Mouse (Mus musculus) neural tube, embryonic 14.5 days (tissue): Measurements from ENCODE around the gene Cherp. TPM values are rescaled to one million over a fixed set of nuclear protein-coding genes. Genes with fewer than 3 reads are reported as not detected.

Source experiments
- ATAC-seq: fragments of 200-750 bp; cut with Nextera tagmentation; 2 replicates; pipeline ENCODE4 v1.8.0; 2017; ENCODE audit warnings: low read depth, mild to moderate bottlenecking, moderate TSS enrichment, moderate library complexity
- H3K27ac ChIP-seq: fragments of 300-500 bp; sonication (generic); 2 replicates; pipeline ENCODE4 v1.5.1; 2014; ENCODE audit warnings: low read depth, mild to moderate bottlenecking, control low read depth, low read length, moderate library complexity, mixed read lengths
- H3K27me3 ChIP-seq: fragments of 300-500 bp; sonication (generic); 2 replicates; pipeline ENCODE4 v1.6.1; 2014; ENCODE audit warnings: low read length; ENCODE audit not compliant: control insufficient read depth, insufficient read depth
- H3K36me3 ChIP-seq: fragments of 300-500 bp; sonication (generic); 2 replicates; pipeline ENCODE4 v1.6.1; 2014; ENCODE audit warnings: low read length, mixed read lengths; ENCODE audit not compliant: control insufficient read depth, insufficient read depth
- H3K4me1 ChIP-seq: fragments of 300-500 bp; sonication (generic); 2 replicates; pipeline ENCODE4 v1.6.1; 2014; ENCODE audit warnings: low read length; ENCODE audit not compliant: control insufficient read depth, insufficient read depth
- H3K4me2 ChIP-seq: fragments of 300-500 bp; sonication (generic); 2 replicates; pipeline ENCODE4 v1.6.1; 2014; ENCODE audit warnings: mild to moderate bottlenecking, low read depth, low read length, control low read depth
- H3K4me3 ChIP-seq: fragments of 300-500 bp; sonication (generic); 2 replicates; pipeline ENCODE4 v1.5.1; 2014; ENCODE audit warnings: low read depth, low read length, control low read depth, mixed read lengths
- H3K9ac ChIP-seq: fragments of 300-500 bp; sonication (generic); replicated peaks from 2 replicates; pipeline ENCODE4 v1.6.1; 2014; ENCODE audit warnings: low read depth, mild to moderate bottlenecking, control low read depth, low read length, mixed read lengths
- H3K9me3 ChIP-seq: fragments of 300-500 bp; sonication (generic); 2 replicates; pipeline ENCODE4 v1.6.1; 2016; ENCODE audit warnings: low read length; ENCODE audit not compliant: control insufficient read depth
- WGBS: fragments of 180-500 bp; shearing (Covaris S2); extraction: QIAGEN DNeasy Blood & Tissue Kit; methylation state at CpG from one replicate; pipeline ENCODE4 v1.1.7; 2014; 5-methylcytosine and 5-hydroxymethylcytosine counted together
- polyA plus RNA-seq: library from polyadenylated mRNA; unstranded; fragments of >200 nt; fragmentation: Nextera tagmentation; extraction: Ambion mirVana; gene quantifications from 2 replicates; pipeline ENCODE4 v1.2.1, GENCODE M21; 2014

Cherp gene
- polyA plus RNA-seq, 1 experiment from 2014 or later: 42.3 TPM

DNA sequence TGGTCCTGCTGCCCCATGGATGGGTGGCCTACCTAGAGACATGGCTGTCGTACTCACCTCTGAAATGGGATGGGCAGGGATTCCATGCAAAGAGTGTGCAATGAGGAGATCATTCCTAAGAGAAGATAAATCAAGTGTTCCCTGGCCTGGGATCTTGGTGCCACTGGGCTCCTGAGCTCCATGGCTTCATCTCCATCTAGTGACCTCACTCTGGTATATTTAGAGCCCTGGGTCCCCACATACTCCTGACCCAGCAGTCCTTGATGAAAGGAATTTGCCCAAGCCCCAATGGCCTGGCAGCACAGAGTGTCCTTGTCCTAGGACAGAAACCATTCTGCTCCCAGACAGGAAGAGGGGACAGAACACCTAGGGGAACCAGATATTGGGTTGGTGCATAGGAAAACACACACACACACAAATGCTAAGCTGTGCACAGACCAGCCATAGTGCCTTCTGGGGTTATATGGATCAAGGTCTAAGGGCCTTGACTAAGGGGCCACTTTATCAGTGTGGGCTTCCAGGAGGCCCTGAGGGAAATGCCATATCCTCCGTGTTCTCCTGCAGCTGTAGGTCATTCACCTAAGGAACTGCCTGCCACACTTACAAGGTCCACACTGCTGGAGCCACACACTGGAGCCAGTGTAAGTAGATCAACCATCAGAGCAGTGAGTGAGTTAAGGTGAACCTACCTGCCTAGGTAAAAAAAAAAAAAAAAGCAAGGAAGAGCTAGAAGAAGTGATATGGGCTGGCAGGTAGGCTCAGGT is 24.7 kb upstream of the Cherp start:
- no peak for ATAC-seq
- H3K4me1 ChIP-seq: peaks cover 5% of the 10 kb centered on the region; the same call in 1 of the 2 replicates
- H3K4me3 ChIP-seq: no peak overlapping the region
- H3K9ac ChIP-seq: no peak overlapping the region
- no peaks in the 10 kb centered on the region for H3K9me3 ChIP-seq
- H3K4me2 ChIP-seq: no peak overlapping the region
- WGBS: 91% methylated on average over 2 of the region's 2 CpGs
- H3K27me3 ChIP-seq: no peaks in the 10 kb centered on the region
- no peak overlapping the region for H3K27ac ChIP-seq
- H3K36me3 ChIP-seq: peaks cover 18% of the 10 kb centered on the region

DNA sequence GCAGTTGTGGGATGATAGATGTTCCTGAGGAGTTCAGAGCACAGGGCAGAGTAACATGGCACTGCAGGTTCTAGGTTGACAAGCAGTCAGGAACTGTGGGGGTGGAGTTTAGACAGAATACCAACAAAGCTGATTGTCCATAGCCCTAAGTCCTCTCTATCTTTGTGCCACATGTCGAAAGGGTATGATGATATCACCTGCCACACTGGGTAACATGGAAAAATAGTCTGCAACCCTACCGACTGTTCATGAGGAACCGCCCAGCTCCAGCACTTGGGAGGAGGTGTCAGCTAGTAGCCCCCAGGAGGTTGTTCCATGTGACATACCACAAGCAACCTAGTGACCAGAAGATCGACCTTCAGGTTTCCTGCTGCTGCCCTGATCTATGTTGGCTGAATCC is 23.5 kb upstream of the Cherp start:
- H3K9me3 ChIP-seq: no peaks in the 10 kb centered on the region
- no peak for ATAC-seq
- no peak overlapping the region for H3K27ac ChIP-seq
- 94% methylated on average over 4 of the region's 4 CpGs for WGBS
- H3K4me3 ChIP-seq: no peak overlapping the region
- H3K9ac ChIP-seq: no peak overlapping the region
- peaks cover 7% of the 10 kb centered on the region for H3K4me1 ChIP-seq
- H3K4me2 ChIP-seq: no peak overlapping the region
- no peaks in the 10 kb centered on the region for H3K27me3 ChIP-seq
- peaks cover 18% of the 10 kb centered on the region for H3K36me3 ChIP-seq

DNA sequence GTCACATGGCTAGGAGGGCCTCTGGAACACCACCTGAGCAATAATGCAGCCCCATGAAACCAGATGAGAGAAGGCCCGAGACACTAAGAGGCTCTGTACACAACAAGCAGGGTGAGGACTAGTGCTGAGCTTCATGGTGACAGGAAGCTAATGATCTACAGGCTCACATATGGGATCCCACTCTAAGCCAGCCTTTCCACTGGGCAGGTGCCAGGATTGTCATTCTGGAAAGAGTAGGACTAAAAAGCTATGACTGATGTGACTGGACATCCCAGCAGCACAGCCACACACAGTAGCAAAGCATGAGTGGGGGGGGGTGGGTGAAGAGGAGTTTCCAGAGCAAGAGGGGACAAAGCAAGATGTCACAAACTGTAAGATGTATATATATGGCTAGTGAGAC is 22.9 kb upstream of the Cherp start:
- Histone ChIP-seq H3K4me1 (peaks cover 10% of the 10 kb centered on the region), H3K27me3 (no peaks in the 10 kb centered on the region), H3K36me3 (peaks cover 18% of the 10 kb centered on the region), H3K27ac (no peak overlapping the region), H3K4me3 (no peak overlapping the region), H3K4me2 (no peak overlapping the region), H3K9me3 (no peaks in the 10 kb centered on the region), H3K9ac (no peak overlapping the region)
- 91% methylated on average over 1 of the region's 1 CpGs for WGBS
- no peak for ATAC-seq

DNA sequence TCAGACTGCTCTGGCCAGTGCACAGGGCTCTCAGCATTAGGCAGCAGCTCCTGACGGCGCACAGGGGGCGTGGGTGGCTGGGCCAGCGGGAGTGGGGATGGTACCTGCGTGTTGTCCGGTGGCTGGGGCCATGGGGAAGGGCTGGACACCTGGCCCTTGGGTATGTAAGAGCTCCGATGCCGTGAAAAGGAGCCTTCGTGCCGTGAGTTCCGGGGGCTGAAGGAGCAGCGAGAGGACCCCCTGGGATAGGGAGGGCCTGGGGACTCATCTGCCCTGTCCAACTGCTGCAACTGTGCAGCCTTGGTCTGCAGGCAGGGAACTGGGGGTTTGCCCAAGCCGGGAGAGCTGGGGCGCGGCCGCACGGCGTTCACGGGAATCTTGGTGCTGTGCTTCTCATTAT is 21.2 kb upstream of the Cherp start:
- peaks cover 18% of the 10 kb centered on the region for H3K36me3 ChIP-seq
- no peaks in the 10 kb centered on the region; the same call in 1 of the 2 replicates for H3K27me3 ChIP-seq
- peaks cover 16% of the 10 kb centered on the region for H3K4me1 ChIP-seq
- no peaks in the 10 kb centered on the region for H3K9me3 ChIP-seq
- H3K4me2 ChIP-seq: no peak overlapping the region
- no peak for ATAC-seq
- 91% methylated on average over 19 of the region's 19 CpGs for WGBS
- no peak overlapping the region for H3K27ac ChIP-seq
- H3K4me3 ChIP-seq: no peak overlapping the region
- no peak overlapping the region for H3K9ac ChIP-seq

DNA sequence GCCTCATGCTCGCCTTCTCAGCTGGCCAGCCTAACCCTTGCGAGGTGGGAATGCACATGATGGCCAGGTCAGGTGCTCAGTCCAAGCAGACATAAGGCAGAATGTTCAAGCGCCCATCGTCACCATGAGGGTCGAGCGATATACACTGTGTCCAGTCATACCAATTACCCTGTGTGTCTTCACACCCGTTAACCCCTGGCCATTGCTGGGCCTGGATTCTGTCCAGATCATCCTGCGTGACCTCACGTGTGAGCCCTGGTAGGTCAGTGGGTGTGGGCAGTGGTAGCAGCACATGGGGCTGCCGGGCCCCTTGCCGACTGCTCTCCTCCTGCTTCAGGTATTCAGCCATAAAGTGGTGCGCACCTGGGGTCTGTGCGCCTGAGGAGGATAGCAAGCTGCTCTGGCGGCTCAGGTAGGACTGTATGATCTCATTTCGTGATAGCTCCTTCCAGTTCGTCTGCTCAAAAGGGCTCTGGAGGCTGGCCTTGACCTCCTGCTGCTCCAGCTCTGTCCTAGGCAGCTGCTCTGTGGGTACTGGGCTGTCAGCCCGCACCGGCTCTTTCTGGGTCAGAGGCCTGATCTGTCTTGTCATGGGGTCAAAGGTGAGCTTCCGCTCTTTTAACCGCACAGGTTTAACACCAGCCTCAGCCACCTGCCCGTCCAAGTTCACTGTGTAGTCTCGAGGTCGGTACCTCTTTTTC is 20.5 kb upstream of the Cherp start:
- no peaks in the 10 kb centered on the region; the same call in 1 of the 2 replicates for H3K27me3 ChIP-seq
- H3K4me1 ChIP-seq: peaks cover 20% of the 10 kb centered on the region
- ATAC-seq: no peak
- WGBS: 93% methylated on average over 23 of the region's 23 CpGs
- no peak overlapping the region for H3K4me2 ChIP-seq
- no peak overlapping the region for H3K27ac ChIP-seq
- H3K9me3 ChIP-seq: no peaks in the 10 kb centered on the region
- H3K9ac ChIP-seq: no peak overlapping the region
- no peak overlapping the region for H3K4me3 ChIP-seq
- H3K36me3 ChIP-seq: peaks cover 18% of the 10 kb centered on the region

DNA sequence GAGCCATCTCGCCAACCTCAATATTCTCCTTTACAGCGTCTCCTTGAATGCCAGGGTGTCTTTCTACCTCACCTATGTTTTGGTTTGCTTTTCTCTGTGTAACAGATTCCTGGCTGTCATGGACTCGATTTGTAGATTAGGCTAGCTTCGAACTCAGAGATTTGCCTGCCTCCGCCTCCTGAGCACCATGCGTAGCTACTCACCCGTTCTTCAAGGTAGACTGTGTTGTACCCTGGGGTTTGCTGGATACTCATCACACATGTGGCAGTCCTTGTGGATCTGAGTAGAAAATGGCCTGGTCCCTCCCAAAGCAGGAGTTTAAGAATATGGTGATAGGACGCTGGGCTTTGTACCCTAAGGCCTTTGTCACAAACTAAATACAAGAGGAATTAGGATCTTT is 18.4 kb upstream of the Cherp start:
- no peaks in the 10 kb centered on the region for H3K9me3 ChIP-seq
- 18% methylated on average over 8 of the region's 8 CpGs for WGBS
- peak overlapping the region; percentile 83 for H3K4me3 ChIP-seq
- H3K27ac ChIP-seq: 0 out of 2 replicates have a peak overlapping the region, but pooled peaks have one; percentile 75
- H3K27me3 ChIP-seq: no peaks in the 10 kb centered on the region; the same call in 1 of the 2 replicates
- peak overlapping the region; percentile 46 for H3K9ac ChIP-seq
- H3K4me1 ChIP-seq: peaks cover 20% of the 10 kb centered on the region
- H3K4me2 ChIP-seq: peak overlapping the region; percentile 92
- no peak for ATAC-seq
- peaks cover 18% of the 10 kb centered on the region for H3K36me3 ChIP-seq

DNA sequence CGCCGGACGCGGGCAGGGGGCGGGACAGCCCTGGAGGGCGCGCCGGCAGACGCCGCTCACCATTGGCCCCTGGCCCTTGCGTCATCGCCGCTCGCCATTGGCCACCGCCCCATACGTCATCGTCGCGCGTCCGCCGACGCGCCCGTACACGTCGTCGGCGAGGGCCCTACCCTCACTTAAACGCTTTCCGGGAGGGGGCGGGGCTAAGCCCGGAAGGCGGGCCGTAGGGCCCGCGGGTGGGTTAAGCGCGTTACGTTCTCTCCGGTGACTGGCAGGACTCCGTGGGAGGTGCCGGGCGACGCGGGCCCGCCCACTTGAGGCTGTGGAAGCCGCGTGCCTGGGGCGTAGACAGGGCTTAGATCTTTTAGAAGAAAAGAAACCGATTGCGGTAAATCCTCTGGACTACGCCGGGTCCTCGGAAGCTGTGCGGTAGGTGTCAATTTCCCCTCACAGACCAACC is 17.6 kb upstream of the Cherp start:
- H3K4me2 ChIP-seq: peak overlapping the region; percentile 92
- H3K9me3 ChIP-seq: no peaks in the 10 kb centered on the region
- no peaks in the 10 kb centered on the region; the same call in 1 of the 2 replicates for H3K27me3 ChIP-seq
- H3K27ac ChIP-seq: peak overlapping the region; percentile 82
- peak overlapping the region; percentile 83 for H3K4me3 ChIP-seq
- H3K9ac ChIP-seq: peak overlapping the region; percentile 76
- peak; percentile 96 for ATAC-seq
- WGBS: under 1% methylated on average over 49 of the region's 56 CpGs
- peaks cover 20% of the 10 kb centered on the region for H3K4me1 ChIP-seq
- H3K36me3 ChIP-seq: peaks cover 18% of the 10 kb centered on the region

DNA sequence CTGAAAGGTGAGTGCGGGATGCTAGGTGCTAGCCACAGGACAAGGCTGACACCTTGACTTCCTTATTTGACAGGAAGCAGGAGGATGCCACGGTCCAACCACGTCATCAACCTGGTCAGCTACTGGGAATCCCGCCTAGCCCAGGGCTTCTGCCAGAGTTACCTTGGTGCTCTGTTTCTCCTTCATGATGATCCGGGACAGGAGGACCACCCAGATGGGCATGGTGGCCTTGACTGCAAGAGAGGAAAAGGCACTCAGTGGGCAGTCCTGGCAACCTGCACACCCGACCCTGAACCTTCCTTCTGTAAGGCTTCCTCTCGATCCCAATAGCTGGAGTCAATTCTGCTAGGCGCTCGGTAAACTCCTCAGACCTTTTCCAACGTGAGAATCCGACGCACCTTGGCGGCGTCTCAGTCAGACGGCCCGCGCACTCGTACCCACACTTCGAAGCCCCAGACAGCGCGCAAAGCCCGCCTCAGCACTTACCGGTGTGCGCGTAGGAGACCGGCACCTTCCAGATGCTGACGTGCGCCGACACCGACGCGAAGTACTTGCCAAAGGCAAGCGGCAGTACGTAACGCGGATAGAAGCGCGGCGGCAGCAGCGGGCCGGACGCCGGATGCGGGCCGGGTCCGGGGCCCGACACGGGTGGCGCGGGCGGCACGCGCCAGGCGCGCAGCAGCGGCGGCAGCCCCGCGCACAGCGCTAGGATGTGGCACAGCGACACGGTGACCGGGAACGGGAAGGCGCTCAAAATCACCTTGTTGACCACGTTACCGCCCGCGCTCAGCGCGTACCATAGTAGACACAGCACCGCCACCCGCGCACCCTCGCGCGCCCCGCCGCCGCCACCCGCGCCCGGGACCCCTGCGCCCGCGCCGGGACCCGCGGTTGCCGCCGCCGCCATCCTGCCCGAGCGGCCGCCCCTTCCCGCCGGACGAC is 16.9 kb upstream of the Cherp start, which contains the start of gene Slc35e1:
Slc35e1 (minus strand) TSS at position 935 of the 942 bp plus-strand sequence.
- Histone ChIP-seq H3K4me3 (peak within 1 kb of the TSS; percentile 83), H3K4me2 (peak within 1 kb of the TSS; percentile 92), H3K27ac (peak within 1 kb of the TSS; percentile 82), H3K9me3 (no peaks in the 10 kb centered on the region), H3K36me3 (peaks cover 18% of the 10 kb centered on the region), H3K9ac (peak within 1 kb of the TSS; percentile 76), H3K4me1 (peaks cover 20% of the 10 kb centered on the region), H3K27me3 (no peaks in the 10 kb centered on the region; the same call in 1 of the 2 replicates)
- peak; percentile 72 for ATAC-seq
- under 1% methylated on average over 59 of the region's 98 CpGs for WGBS
